Mouse (Mus musculus) embryo, embryonic 10 days (tissue): ENCODE results near the gene 1700001O22Rik.
A peak's percentile ranks its signal among the peaks of the same experiment; 100 is the strongest.

Source experiments
- DNase-seq: peaks from one replicate; pipeline ENCODE4 v3.0.0-alpha.2; 2015; ENCODE audit warnings: low spot score

The 1700001O22Rik gene

GRCm38 (mm10) chr2:30816383-30816782 lies 12.9 kb upstream of the 1700001O22Rik start:
- no peak for DNase-seq

- no peak for DNase-seq
Measured at GRCm38 (mm10) chr2:30810573-30810972, 7.1 kb upstream of the 1700001O22Rik start.

GRCm38 (mm10) chr2:30809503-30809902 lies 6.0 kb upstream of the 1700001O22Rik start:
- no peak for DNase-seq

GRCm38 (mm10) chr2:30808296-30808655 lies 4.8 kb upstream of the 1700001O22Rik start:
- DNase-seq = no peak

GRCm38 (mm10) chr2:30807648-30808295 lies 4.3 kb upstream of the 1700001O22Rik start, which contains the start of gene Ntmt1:
Gene Ntmt1, plus strand, starts transcription at chr2:30807826.
- DNase-seq = peak; percentile 100

GRCm38 (mm10) chr2:30807147-30807647 lies 3.7 kb upstream of the 1700001O22Rik start:
- no peak for DNase-seq

GRCm38 (mm10) chr2:30805983-30806382 lies 2.5 kb upstream of the 1700001O22Rik start:
- DNase-seq = no peak

GRCm38 (mm10) chr2:30801067-30801852 lies 2.2 kb downstream of the 1700001O22Rik start:
- DNase-seq = peak; percentile 74

GRCm38 (mm10) chr2:30800671-30801066 lies 2.8 kb downstream of the 1700001O22Rik start:
- DNase-seq = no peak

GRCm38 (mm10) chr2:30799456-30799855 lies 4.0 kb downstream of the 1700001O22Rik start:
- no peak for DNase-seq

- peak; percentile 94 for DNase-seq
Measured at GRCm38 (mm10) chr2:30796382-30796781, 7.1 kb downstream of the 1700001O22Rik start.

- DNase-seq = no peak
Measured at GRCm38 (mm10) chr2:30795889-30796275, 7.6 kb downstream of the 1700001O22Rik start.

- no peak for DNase-seq
Measured at GRCm38 (mm10) chr2:30795271-30795888, 8.1 kb downstream of the 1700001O22Rik start.

- DNase-seq = peak; percentile 94
Measured at GRCm38 (mm10) chr2:30794179-30795108, 9.0 kb downstream of the 1700001O22Rik start.

- no peak for DNase-seq
Measured at GRCm38 (mm10) chr2:30792061-30792460, 11.4 kb downstream of the 1700001O22Rik start.

- DNase-seq = no peak
Measured at GRCm38 (mm10) chr2:30787466-30787865, 16.0 kb downstream of the 1700001O22Rik start.

- DNase-seq = peak; percentile 75
Measured at GRCm38 (mm10) chr2:30784078-30784994, 19.1 kb downstream of the 1700001O22Rik start.

GRCm38 (mm10) chr2:30783346-30783745 lies 20.1 kb downstream of the 1700001O22Rik start:
- peak; percentile 85 for DNase-seq

- DNase-seq = no peak
Measured at GRCm38 (mm10) chr2:30782312-30783290, 20.9 kb downstream of the 1700001O22Rik start.
